Mouse (Mus musculus) testis, adult 2 months (tissue): Measurements from ENCODE around the gene Trim31.

Experiments used
- CTCF ChIP-seq: fragments of 200-500 bp; IDR thresholded peaks from 2 replicates; pipeline ENCODE4 v1.5.1; 2012; ENCODE audit warnings: low read depth, mild to moderate bottlenecking, inconsistent platforms, low read length, moderate library complexity; ENCODE audit not compliant: control insufficient read depth, insufficient read depth, insufficient replicate concordance
- POLR2A ChIP-seq: fragments of 200-500 bp; IDR thresholded peaks from 2 replicates; pipeline ENCODE4 v1.6.1; 2012; ENCODE audit warnings: low read depth, mild to moderate bottlenecking, inconsistent platforms, low read length, moderate library complexity; ENCODE audit not compliant: control insufficient read depth

- TF ChIP-seq CTCF (no peak), POLR2A (no peak)
Observed at GRCm38 (mm10) chr17:36923491-36923890, 25.6 kb downstream of the Trim31 start.
